Mouse (Mus musculus): ENCODE results near the gene Coq8b. TPM values are rescaled to one million over a fixed set of nuclear protein-coding genes. Genes with fewer than 3 reads are reported as not detected.
A peak's percentile ranks its signal among the peaks of the same experiment; 100 is the strongest.

Gene Coq8b
- polyA plus RNA-seq, 1 experiment from 2014 or later, result 19.8 TPM

DNA sequence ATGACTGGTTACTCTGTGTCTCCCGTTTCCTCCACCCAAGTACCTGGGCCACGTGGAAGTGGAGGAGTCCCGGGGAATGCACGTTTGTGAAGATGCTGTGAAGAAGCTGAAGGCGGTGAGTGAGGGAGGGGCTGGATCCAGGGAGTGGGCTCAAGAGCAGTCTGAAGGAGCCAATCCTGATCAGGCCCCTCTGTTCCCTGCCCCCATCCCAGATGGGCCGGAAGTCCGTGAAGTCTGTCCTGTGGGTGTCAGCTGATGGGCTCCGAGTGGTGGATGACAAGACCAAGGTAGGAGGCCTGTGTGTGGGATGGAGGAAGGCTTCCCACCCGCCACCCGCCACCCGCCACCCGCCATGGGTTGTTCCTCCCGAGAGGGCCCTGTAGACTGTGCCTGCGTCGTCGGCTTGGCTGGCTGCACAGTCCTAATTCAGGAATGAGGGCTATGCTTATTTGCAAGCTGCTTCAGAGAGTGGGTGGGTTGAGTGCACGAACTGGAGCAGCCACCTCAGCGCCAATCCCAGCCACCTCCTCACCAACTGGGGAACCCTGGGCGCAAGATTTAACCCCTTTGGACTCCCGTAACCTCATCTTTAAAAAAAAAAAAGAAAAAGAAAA lies 33.8 kb downstream of the Coq8b start:
- DNase-seq, result no peak
- Histone ChIP-seq H3K4me3 (replicated peaks; ENCODE audit: low read depth, low read length) (no peak overlapping the region), H3K9ac (replicated peaks; ENCODE audit: low read length) (no peak overlapping the region), H3K4me2 (ENCODE audit: low read length) (no peak overlapping the region), H3K9me3 (ENCODE audit: control insufficient read depth, low read length) (no peaks in the 10 kb centered on the region), H3K27me3 (ENCODE audit: control insufficient read depth, insufficient read depth, low read length) (no peaks in the 10 kb centered on the region), H3K4me1 (ENCODE audit: control insufficient read depth, insufficient read depth, low read length) (peaks cover 4% of the 10 kb centered on the region; the same call in 1 of the 2 replicates), H3K36me3 (ENCODE audit: control insufficient read depth, insufficient read depth, low read length) (peaks cover 96% of the 10 kb centered on the region), H3K27ac (replicated peaks; ENCODE audit: low read depth, low read length) (no peak overlapping the region)
- ATAC-seq (ENCODE audit: low FRiP score, low TSS enrichment), result no peak
- 80% methylated on average over 20 of the region's 20 CpGs for WGBS

DNA sequence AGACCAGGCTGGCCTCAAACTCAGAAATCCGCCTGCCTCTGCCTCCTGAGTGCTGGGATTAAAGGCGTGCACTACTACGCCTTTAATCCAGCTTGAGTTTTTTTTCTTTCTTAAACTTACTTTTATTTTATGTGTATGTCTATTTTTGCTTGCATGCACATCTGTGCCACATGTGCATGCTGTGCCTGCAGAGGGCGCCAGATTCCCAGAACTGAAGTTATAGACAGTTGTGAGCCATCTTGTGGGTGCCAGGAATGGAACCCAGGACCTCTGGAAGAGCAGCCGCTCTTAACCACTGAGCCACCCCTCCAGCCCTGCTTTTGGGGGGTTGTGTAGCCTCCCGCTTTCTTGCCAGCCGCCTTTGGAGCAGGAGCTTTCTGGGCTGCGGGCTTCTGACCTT lies 38.6 kb downstream of the Coq8b start:
- Histone ChIP-seq H3K4me3 (replicated peaks; ENCODE audit: low read depth, low read length) (no peak overlapping the region), H3K36me3 (ENCODE audit: control insufficient read depth, insufficient read depth, low read length) (peaks cover 94% of the 10 kb centered on the region), H3K9ac (replicated peaks; ENCODE audit: low read length) (no peak overlapping the region), H3K27ac (replicated peaks; ENCODE audit: low read depth, low read length) (no peak overlapping the region), H3K4me1 (ENCODE audit: control insufficient read depth, insufficient read depth, low read length) (no peaks in the 10 kb centered on the region), H3K9me3 (ENCODE audit: control insufficient read depth, low read length) (no peaks in the 10 kb centered on the region), H3K4me2 (ENCODE audit: low read length) (no peak overlapping the region), H3K27me3 (ENCODE audit: control insufficient read depth, insufficient read depth, low read length) (no peaks in the 10 kb centered on the region)
- 89% methylated on average over 8 of the region's 8 CpGs for WGBS
- ATAC-seq (ENCODE audit: low FRiP score, low TSS enrichment) (no peak), DNase-seq (no peak)

DNA sequence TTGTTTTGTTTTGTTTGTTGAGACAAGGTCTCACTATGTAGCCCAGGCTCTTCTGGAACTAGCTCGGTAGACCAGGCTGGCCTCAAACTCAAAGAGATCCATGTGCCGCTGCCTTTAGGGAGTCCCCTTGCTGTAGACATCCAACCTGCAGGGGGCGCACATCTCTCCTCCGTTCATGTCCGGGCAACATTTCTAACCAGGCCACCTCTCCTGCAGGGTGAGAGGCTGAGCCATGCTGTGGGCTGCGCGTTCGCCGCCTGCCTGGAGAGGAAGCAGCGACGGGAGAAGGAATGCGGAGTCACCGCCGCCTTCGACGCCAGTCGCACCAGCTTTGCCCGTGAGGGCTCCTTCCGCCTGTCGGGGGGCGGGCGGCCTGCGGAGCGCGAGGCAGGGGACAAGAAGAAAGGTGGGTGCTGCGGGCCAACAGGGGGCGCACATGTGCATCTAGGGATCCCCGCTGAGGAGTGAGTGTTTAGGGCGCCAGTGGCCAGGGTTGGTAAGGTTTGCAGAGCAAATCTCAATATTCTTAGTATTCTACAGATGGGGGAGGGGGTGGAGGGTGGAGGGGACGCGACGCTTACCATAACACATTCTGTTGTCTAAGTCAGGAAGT lies 41.0 kb downstream of the Coq8b start:
- no peaks in the 10 kb centered on the region for H3K4me1 ChIP-seq (ENCODE audit: control insufficient read depth, insufficient read depth, low read length)
- H3K4me2 ChIP-seq (ENCODE audit: low read length), result no peak overlapping the region
- H3K4me3 ChIP-seq (replicated peaks; ENCODE audit: low read depth, low read length), result no peak overlapping the region
- H3K9me3 ChIP-seq (ENCODE audit: control insufficient read depth, low read length), result no peaks in the 10 kb centered on the region
- no peaks in the 10 kb centered on the region for H3K27me3 ChIP-seq (ENCODE audit: control insufficient read depth, insufficient read depth, low read length)
- no peak for ATAC-seq (ENCODE audit: low FRiP score, low TSS enrichment)
- peak; percentile 50 for DNase-seq
- no peak overlapping the region for H3K27ac ChIP-seq (replicated peaks; ENCODE audit: low read depth, low read length)
- H3K9ac ChIP-seq (replicated peaks; ENCODE audit: low read length), result no peak overlapping the region
- peaks cover 96% of the 10 kb centered on the region for H3K36me3 ChIP-seq (ENCODE audit: control insufficient read depth, insufficient read depth, low read length)
- 58% methylated on average over 32 of the region's 32 CpGs for WGBS

DNA sequence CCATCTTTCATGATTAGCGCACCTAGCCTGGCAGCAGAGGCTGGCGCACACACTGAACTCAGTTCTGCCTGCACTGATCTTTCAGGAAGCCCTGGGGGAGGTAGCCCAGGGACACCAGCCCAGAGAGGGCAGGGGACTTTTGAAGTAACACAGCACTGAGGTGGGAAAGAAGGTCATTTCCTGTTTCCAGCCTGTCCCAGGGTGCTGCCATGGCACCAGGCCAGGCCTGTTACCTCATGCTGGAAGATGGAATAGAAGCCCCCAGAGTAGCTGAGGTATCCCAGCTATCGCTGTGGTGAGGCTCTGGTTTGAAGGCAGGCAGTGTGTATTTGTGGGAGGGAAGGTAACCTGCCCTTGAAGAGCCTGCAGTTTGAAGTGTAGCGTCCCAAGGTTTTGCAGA lies 42.1 kb downstream of the Coq8b start:
- Histone ChIP-seq H3K4me1 (ENCODE audit: control insufficient read depth, insufficient read depth, low read length) (no peaks in the 10 kb centered on the region), H3K4me2 (ENCODE audit: low read length) (no peak overlapping the region), H3K9me3 (ENCODE audit: control insufficient read depth, low read length) (no peaks in the 10 kb centered on the region), H3K27me3 (ENCODE audit: control insufficient read depth, insufficient read depth, low read length) (no peaks in the 10 kb centered on the region), H3K9ac (replicated peaks; ENCODE audit: low read length) (no peak overlapping the region), H3K27ac (replicated peaks; ENCODE audit: low read depth, low read length) (no peak overlapping the region), H3K4me3 (replicated peaks; ENCODE audit: low read depth, low read length) (no peak overlapping the region), H3K36me3 (ENCODE audit: control insufficient read depth, insufficient read depth, low read length) (peaks cover 95% of the 10 kb centered on the region)
- DNase-seq (no peak), ATAC-seq (ENCODE audit: low FRiP score, low TSS enrichment) (no peak)
- WGBS, result 98% methylated on average over 4 of the region's 4 CpGs

DNA sequence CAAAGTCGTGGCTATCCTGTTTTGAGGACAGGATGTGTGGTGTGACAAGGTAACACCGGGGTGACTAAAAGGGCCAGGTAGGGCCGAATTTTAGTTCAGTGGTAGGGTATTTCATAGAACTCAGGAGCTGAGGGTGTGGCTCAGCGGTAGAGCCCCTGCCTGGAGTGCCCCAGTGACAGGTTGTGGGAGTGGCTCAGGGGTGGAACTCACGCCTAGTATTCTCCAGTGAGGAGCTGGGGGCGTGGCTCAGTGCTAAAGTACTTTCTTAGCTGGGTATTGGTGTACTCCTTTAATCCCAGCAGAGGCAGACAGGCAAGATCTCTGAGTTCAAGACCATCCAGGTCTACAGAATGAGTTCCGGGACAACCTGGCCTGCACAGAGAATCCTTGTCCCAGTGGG lies 43.2 kb downstream of the Coq8b start:
- Histone ChIP-seq H3K9me3 (ENCODE audit: control insufficient read depth, low read length) (no peaks in the 10 kb centered on the region), H3K9ac (replicated peaks; ENCODE audit: low read length) (no peak overlapping the region), H3K4me2 (ENCODE audit: low read length) (no peak overlapping the region), H3K36me3 (ENCODE audit: control insufficient read depth, insufficient read depth, low read length) (peaks cover 95% of the 10 kb centered on the region), H3K4me3 (replicated peaks; ENCODE audit: low read depth, low read length) (no peak overlapping the region), H3K4me1 (ENCODE audit: control insufficient read depth, insufficient read depth, low read length) (no peaks in the 10 kb centered on the region), H3K27me3 (ENCODE audit: control insufficient read depth, insufficient read depth, low read length) (no peaks in the 10 kb centered on the region), H3K27ac (replicated peaks; ENCODE audit: low read depth, low read length) (no peak overlapping the region)
- WGBS, result 70% methylated on average over 7 of the region's 7 CpGs
- ATAC-seq (ENCODE audit: low FRiP score, low TSS enrichment) (no peak), DNase-seq (no peak)

DNA sequence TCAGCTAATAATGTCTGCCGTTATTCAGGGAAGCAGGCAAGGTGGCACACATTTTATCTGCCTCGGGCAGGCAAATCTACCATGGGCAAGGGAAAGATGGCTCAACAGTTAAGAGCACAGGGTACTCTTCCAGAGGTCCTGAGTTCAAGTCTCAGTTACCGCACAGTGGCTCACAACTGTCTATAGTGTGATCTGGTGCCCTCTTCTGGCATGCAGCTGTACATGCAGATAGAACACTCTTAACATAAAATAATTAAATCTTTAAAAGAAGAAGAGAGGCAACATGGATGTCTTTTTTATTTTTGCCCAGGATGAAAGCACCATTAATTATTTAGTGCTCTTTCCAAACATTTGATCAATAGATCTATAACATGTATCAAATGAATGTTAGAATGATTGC lies 44.4 kb downstream of the Coq8b start:
- 93% methylated on average over 3 of the region's 3 CpGs for WGBS
- DNase-seq (peak; percentile 40), ATAC-seq (ENCODE audit: low FRiP score, low TSS enrichment) (no peak)
- Histone ChIP-seq H3K4me1 (ENCODE audit: control insufficient read depth, insufficient read depth, low read length) (no peaks in the 10 kb centered on the region), H3K36me3 (ENCODE audit: control insufficient read depth, insufficient read depth, low read length) (peaks cover 95% of the 10 kb centered on the region), H3K4me3 (replicated peaks; ENCODE audit: low read depth, low read length) (no peak overlapping the region), H3K4me2 (ENCODE audit: low read length) (no peak overlapping the region), H3K9ac (replicated peaks; ENCODE audit: low read length) (no peak overlapping the region), H3K9me3 (ENCODE audit: control insufficient read depth, low read length) (no peaks in the 10 kb centered on the region), H3K27ac (replicated peaks; ENCODE audit: low read depth, low read length) (no peak overlapping the region), H3K27me3 (ENCODE audit: control insufficient read depth, insufficient read depth, low read length) (no peaks in the 10 kb centered on the region)

DNA sequence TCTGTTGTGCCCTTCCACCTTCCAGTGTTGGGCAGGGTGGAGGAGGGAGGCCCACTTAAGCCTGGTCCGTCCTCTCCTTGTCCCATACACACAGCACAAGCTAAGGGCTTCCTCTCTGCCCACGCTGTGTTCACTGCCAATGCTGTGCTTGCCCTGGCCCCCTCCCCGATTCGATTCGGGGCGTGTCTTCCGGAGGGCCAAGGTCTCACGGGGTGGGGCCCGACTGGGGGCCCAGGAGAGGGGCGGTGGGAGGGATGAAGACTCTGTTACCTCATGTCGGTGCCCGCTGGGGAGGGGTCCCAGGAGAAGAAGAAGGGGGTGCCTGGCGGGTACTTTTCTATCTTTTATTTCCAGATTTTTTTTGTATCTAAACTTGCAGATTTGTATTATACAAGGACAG lies 48.9 kb downstream of the Coq8b start:
- Histone ChIP-seq H3K9ac (replicated peaks; ENCODE audit: low read length) (no peak overlapping the region), H3K4me3 (replicated peaks; ENCODE audit: low read depth, low read length) (no peak overlapping the region), H3K27ac (replicated peaks; ENCODE audit: low read depth, low read length) (no peak overlapping the region), H3K4me2 (ENCODE audit: low read length) (no peak overlapping the region), H3K27me3 (ENCODE audit: control insufficient read depth, insufficient read depth, low read length) (no peaks in the 10 kb centered on the region), H3K9me3 (ENCODE audit: control insufficient read depth, low read length) (no peaks in the 10 kb centered on the region), H3K36me3 (ENCODE audit: control insufficient read depth, insufficient read depth, low read length) (peaks cover 62% of the 10 kb centered on the region), H3K4me1 (ENCODE audit: control insufficient read depth, insufficient read depth, low read length) (no peaks in the 10 kb centered on the region)
- no peak for DNase-seq
- 79% methylated on average over 13 of the region's 13 CpGs for WGBS
- no peak for ATAC-seq (ENCODE audit: low FRiP score, low TSS enrichment)

DNA sequence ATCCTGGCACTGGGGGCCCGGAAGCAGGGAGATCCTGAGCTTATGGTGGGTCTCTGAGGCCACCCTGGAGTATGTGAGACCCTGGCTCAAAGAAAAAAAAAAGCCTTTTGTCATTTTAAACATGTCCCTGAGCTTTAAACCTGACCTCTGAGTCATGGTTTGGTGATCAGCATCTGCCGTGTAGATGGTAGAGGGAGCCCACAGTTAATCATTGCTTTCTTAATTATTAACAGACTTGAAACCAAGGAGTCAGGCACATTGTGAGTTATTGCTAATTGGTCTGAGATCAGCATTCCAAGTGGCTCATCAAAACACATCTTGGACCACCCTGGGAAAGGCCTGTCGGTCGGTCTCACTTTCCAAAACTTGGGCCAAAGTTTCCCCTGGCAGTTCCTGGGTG lies 49.4 kb downstream of the Coq8b start:
- Histone ChIP-seq H3K9ac (replicated peaks; ENCODE audit: low read length) (no peak overlapping the region), H3K27me3 (ENCODE audit: control insufficient read depth, insufficient read depth, low read length) (no peaks in the 10 kb centered on the region), H3K36me3 (ENCODE audit: control insufficient read depth, insufficient read depth, low read length) (peaks cover 56% of the 10 kb centered on the region), H3K4me2 (ENCODE audit: low read length) (no peak overlapping the region), H3K4me1 (ENCODE audit: control insufficient read depth, insufficient read depth, low read length) (no peaks in the 10 kb centered on the region), H3K4me3 (replicated peaks; ENCODE audit: low read depth, low read length) (no peak overlapping the region), H3K9me3 (ENCODE audit: control insufficient read depth, low read length) (no peaks in the 10 kb centered on the region), H3K27ac (replicated peaks; ENCODE audit: low read depth, low read length) (no peak overlapping the region)
- ATAC-seq (ENCODE audit: low FRiP score, low TSS enrichment), result no peak
- WGBS, result 65% methylated on average over 4 of the region's 4 CpGs
- DNase-seq, result no peak

Data from midbrain, embryonic 14.5 days (tissue).